Mouse (Mus musculus): ENCODE results near the gene Fam173a. TPM values are rescaled to one million over a fixed set of nuclear protein-coding genes. Genes with fewer than 3 reads are reported as not detected.

Fam173a gene
- polyA plus RNA-seq, 3 experiments from 2014 or later, result 158 to 288 (median 193) TPM

DNA sequence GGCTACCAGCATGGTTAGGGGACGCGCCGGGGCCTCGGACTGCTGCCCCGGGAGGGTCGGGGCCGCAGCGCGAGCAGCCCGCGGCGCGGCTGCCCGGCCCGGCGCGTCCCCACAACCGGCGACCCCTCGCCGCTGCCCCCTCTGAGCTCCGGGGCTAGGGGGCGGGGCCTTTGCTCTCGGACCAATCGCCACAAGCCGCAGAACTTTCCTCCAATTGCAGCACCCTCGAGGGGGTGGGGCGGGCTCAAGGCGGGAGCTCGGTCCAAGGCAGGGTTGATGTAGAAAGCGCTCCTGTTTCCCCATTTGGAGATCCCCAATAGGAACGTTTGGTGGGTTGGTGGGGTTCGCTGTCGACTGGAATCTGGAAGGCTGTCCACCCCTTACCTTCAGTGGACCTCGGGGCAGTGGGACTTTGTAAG, 4.3 kb upstream of the Fam173a start, which contains the start of gene Metrn:
TSS of gene Metrn (minus strand) at position 186 of the 419 bp plus-strand sequence.
- ATAC-seq, result peak; percentile 53

DNA sequence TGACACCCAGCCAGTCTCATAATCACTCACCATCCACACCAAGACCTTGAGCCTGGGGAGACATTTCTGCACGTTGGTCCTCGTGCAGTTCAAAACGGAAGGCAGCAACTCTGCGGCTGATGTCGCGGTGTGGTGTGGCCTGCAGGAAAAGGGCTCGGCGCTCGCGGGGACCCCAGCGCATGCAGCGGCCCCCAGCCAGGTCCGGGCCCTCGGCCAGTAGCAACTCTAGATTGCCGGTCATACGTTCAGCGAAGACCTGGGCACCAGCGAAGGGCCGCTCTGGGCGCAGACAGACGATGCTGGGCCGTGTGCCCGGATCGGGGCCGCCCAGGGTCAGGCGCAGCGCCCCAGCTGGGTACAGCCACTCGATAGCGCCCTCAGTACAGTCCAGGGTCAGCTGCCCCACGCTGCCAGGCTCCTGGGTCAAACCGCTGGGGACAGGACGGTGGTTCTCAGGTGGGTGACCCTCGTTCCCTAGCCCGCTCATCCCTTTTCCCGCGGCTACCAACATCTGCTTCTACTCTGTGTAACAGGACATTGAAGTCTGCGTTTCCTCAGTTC, 3.6 kb upstream of the Fam173a start:
- ATAC-seq, result no peak

DNA sequence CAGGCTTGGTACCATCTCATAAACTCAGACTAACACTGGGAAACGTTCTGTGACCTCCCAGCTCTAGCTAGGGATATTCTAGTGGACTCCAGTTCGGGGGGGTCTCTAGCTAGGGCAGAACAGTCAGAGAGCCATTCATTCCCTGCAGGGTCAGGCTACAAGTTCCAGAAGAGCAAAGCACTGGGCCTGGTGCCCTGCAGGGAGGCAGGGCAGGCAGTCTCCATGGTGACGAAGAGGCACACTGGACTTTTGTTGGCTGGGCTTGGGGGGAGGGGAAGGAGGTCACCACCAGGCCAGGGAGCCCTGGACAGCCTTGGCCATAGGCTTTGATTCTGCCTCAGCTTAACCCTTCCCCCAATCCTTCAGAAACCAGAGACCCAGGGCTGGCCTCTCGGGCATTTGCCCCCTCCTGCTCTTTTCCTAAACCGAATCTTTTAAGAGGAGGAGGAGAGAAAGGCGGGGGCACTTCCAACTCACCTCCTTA, 3.0 kb upstream of the Fam173a start, which contains the start of gene AC134908.4:
TSS of gene AC134908.4 (minus strand) at position 51 of the 484 bp plus-strand sequence.
- no peak for ATAC-seq

DNA sequence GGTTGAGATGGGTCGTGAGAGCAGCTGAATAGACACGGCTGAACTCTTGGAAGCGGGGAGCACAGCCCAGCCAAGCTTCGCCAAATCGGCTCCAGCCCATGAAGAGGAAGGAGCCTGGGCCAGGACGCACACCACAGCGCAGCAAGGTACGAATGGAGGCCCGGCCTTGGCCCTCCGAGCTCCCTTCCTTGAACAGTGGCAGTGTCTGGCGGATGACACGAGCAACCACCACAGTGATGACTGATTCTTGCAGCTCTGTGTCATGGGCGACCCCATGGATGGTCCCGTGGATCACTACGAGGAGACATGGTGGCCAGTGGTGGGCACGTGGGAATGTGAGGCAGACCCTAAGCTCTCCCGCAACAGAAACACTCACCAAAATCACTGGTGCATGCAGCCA, 2.3 kb upstream of the Fam173a start:
- ATAC-seq, result no peak

DNA sequence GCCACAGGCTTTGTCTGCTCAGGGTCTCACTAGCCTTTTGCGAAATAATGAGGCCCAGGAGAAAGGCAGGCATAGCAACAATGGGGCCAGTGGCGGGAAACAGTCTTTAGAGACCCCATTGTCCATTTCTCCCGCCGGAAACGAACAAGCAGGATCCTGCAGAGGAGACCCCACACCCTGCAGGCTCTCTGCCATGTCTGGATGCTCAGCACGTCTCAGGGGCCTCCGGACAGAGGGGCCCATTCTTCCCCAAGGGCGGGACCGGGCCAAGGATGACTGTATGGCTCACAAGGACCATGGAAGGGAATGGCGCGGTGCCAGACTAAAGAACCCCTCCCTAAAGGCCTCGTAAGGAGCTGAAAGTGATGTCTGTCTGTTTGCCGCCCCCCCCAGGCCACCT, 1.5 kb upstream of the Fam173a start:
- ATAC-seq, result no peak

DNA sequence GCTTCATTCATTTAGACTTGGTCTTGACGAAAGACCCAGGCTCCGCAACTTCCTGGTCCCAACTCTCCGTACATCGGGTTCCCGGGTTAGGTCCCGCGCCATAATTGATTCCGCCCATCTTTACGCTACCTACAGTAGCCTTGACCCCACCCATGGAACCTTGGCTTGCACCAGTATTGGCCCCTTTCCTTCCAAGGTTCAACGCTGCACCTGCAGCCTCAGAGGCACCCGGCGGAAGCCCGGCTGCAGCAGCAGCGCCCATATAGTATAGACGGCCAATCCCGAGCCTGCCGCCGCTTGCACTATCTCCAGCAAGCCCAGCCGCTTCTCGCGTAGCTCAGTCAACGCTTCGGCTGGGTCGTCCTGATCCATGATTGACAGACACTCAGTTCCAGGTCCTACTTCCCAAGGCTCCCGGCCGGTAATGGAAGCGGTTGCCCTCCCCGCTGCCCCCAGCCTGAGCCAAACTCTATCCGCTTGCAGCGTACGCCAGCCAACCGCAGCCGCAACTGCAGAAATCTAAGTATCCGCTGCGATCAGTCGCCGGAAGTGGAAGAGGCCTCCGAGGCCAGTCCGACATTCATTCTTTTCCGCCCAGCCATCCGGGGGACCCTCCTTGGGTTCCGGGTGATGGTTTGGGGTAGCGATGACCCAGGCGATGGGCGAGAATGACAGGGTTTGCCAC, 716 bp downstream of the Fam173a start:
- ATAC-seq, result peak; percentile 63

DNA sequence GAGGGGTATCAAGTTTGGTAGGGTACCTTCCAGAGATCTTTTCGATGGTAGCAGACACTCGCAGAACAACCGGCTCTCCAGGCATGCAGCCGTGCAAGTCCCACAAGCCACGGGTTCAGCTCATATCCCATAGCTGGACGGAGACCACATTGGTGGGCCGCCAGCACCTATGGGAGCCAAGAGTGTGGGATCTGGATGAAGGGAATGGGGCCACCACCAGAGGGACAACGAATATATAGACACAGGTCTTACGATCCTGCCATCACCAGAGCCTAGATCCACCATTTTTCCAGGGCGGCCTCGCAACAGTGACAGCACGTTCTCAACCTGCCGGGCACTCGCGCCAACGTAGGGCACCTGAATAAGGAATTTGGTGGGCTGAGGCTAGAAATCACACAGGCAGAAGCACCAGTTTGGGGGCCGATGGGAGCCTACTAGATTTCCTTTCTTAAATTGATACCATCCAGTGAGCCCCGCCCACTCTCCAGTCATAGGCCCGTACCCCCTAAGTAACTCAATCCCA, 1.3 kb downstream of the Fam173a start:
- ATAC-seq, result no peak

DNA sequence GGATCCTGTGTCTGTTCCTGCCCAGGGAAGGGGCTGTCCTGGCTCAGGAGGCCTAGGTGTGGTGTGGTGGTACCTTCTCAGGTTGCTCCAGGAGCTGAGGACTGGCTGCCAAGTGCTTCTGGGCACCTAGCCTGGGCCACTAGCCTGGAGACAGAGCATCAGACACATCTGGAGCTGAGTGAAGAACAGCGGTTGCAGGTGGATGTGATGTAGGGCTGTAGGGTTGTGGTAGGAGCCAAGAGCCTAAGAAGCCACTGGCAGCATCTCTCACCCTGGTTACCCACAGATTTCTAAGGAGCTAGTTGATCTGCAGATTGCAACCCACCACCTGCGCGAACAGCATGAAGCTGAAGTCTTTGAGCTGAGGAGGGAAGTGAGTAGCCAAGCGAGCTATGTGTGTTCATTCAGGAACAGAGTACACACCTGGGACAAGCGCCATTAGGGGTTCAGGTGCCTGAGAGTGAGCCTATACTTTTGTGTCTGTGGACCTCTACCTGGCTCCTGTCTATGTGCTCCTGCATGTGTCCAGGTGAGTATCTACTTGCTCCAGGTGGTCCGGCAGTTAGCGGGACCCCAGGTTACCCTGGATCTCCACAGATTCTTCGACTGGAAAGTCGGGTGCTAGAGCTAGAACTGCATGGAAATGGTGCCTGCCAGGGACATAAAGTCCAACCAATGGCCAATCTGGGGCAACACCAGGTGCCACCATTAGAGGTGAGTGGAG, 5.8 kb downstream of the Fam173a start:
- ATAC-seq, result no peak

DNA sequence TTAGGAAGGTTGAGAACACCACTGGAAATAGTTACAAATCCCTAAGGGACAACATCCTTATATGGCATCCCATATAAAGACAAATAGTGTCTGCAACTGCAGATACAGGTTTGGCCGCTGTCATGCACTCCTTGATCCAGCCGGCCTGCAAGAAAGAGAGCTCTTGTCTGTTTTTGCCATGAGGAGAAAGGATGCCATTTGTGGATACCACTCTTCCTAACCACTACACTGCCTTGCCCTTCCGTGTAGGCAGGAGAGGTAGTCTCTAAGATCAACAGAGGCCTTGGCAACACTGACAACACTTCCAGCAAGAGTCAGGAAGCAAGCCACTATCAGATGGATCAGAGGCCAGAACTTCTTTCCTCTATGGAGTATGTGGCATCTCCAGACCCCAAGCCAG, 6.4 kb downstream of the Fam173a start, which contains the start of gene Ccdc78:
TSS of gene Ccdc78 (plus strand) at position 301 of the 400 bp plus-strand sequence.
- no peak for ATAC-seq

DNA sequence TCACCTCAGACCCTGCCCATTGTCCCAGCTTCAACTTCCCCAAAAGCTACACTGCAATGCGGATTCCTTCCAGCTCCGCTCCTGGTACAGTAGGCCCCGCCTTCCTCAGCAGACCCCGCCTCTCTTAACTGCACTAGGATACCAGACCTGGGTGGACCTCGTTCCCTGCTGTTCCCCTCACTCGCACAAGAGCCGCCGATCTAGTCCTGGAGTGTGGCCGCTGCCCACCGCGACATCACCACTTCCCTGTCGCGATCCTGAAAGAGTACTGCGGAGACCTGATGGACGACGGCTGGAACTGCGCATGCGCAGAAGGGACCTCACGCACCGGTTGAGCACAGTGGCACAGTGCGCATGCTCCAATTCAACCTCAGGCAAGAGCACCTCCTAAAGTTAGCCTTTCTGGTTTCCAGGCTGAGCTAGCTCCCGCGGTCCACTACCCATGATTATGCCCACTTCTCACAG, 7.4 kb downstream of the Fam173a start, which contains the start of gene Haghl:
TSS of gene Haghl (minus strand) at position 393 of the 465 bp plus-strand sequence.
- peak; percentile 88 for ATAC-seq

DNA sequence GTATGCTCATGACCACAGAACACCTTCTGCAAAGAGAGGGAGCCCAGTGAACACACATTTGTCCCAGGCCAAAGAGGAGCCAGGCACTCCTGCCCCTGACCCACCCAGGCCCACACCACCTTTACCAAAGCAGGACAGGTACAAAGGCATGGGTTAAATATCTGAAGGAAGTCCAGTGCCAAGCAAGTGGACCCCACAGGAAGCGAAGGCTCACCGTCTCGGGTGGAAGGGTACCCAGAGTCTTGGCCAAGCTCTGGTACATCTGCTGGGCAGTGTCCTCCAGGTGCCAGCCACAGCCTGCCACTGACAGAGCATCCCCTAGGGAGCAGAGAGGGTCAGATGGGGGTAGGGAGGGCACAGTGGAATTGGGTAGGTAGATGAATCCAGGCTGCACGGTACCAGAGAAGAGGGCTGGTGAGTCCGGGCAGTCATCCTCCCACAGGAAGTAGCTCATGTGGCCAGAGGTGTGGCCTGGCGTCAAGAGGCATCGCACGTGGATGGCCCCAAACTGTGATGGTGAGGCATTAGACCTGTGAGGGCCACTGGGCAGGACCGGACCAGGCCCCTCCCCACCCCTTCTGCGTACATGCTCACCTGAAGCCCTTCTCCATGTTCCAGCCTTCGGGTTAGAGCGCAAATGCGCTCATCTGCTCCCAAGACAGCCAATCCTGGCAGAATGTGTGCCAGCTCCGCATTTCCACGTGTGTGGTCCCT, 8.7 kb downstream of the Fam173a start:
- ATAC-seq, result no peak

DNA sequence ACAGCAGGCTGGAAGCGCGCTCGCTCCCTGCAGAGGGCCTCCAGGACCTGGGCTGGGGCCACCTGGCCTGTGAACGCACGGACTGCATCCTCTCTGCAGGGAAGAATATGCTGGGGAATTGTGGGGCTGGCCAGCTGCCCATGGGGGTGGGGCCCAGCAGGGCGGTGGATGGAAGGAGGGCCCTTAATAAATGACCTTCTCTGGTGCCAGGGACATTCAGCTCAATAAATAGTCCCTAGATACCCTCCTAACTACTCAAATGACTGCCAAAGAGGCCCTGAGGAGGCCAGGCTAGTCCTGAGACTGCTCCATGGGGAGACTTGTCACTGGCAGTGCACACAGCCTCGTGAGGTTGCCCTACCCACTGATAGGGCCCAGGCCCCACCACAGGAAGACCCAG, 9.6 kb downstream of the Fam173a start:
- ATAC-seq, result no peak

DNA sequence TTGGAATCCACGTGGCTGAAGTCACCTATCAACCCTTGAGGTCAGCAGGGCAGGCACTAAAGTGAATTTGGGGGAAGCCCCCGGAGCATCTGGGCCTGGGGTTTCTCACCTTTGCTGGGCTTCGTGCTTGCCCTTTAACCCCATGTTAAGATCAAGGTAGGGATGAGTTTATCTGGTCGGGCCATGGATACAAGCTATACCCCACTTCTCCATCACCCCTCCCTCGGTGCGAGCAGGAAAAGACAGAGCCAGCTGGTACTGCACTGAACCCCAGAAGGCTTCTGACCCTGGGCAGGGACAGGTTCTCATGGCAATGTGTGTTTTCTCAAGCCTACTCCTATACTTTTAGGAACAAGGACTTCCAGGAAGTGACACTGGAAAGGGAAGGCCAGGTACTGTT, 11.4 kb downstream of the Fam173a start:
- ATAC-seq, result no peak

DNA sequence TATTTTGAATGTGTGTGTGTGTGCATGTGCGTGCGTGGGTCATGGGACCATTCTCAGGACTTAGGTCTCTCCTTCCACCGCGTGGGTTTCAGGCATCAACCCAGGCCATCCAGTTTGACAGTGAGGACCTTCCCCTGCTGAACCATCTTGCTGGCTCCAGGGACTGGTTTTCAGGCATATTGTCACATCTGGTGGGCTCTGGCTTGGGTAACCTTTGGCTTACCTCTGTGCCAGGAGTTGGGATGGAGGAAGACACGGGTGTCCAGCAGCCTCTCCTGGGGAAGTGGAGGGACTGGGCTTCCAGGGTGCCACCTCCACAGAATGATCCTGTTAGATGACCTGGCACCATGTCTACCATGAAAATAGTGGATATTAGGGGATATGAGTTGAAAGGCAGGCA, 14.8 kb downstream of the Fam173a start:
- no peak for ATAC-seq

DNA sequence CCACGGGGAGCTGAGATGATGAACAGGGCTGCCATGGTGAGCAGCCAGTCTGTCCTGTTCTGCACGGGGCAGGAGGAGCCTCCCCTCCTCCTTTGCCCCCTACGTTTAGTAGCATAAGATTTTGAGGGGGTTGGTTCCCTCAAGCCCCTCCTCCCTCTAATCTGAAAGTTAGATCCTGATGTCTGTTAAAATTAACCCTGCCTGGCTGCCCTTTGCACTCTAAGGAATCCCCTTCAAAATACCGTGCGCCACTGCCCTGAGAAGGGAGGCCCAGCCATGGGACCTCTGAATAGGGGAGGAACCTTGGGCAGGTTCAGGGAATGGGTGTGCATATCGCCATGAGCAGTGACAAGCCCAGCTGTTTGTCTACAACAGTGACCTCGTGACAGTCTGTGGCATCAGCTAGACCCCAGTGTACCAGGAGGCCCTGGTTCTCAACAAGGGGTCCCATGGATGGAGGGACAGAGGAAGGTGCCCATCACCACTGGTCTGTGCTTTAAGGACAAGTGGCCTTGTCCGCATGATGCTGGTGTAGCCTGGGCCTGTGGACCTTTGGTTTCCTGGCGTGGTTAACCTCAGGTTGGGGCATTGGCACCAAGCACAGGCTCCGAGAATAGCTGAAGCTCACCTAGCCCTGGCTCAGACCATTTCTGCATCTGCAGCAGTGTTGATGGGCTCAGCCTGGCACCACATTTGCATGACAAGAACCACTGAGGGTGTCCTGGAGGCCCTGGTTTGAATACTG, 17.2 kb downstream of the Fam173a start:
- ATAC-seq, result no peak

DNA sequence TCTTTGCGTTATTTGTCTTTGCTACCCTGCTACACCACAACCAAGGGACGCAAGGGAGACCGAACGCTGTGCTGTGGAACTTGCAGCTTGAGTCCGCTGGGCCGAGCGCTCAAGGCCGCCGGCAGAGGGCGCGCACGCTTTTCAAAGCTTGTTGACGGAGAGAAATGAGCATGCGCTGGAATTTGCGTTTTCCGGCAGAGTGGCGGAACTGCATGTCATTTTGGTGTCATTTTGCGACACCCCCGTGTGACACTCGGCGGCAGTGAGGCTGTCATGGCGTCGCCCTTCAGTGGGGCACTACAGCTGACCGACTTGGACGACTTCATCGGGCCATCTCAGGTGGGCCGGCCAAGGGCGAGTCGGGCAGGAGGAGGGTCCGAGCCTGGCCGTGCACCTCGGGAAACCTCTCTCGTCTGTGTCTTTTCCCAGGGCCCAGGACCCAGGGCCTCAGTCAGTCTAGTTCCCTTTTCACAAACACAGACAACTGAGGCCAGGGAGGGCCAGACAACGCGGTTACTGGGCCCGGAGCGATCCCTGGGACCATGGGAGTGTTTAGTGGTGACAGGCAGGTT, 19.1 kb downstream of the Fam173a start, which contains the start of gene Narfl:
TSS of gene Narfl (plus strand) at position 228 of the 572 bp plus-strand sequence.
- ATAC-seq, result peak; percentile 91

DNA sequence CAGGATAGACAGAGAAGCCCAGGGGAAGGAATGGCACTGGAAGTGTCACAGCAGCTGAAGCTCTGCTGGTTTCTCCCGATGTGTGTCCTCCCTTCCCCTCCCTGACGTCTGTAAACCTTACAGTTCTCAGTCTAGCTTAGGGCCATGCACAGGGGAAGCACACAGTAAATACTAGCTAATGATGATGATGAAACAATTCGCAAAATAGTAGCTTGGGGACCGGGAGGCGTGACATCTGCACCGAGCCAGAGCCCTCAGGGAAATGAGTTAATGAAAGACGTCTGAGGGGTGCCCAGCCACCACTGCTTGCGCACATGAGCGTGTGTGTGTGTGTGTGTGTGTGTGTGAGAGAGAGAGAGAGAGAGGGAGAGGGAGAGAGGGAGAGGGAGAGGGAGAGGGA, 23.4 kb downstream of the Fam173a start:
- no peak for ATAC-seq

DNA sequence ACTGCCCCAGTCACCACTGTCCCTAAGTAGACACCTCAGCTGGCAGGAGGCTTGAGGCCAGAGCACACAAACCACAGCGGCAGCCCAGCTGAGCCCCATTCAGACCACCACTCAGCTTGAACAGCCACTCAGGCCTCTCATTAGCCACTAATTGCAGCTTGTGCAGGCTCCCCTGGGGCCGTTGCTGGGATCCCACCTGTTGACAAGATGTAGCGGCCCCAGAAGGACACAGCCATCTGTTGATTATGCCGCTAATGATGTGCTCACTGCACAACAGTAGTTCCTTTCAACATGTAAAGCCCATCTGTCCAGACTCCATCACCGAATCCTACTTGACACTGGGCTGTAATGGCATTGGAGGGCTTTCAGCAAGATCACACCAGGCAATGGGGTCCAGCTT, 26.8 kb downstream of the Fam173a start:
- no peak for ATAC-seq

DNA sequence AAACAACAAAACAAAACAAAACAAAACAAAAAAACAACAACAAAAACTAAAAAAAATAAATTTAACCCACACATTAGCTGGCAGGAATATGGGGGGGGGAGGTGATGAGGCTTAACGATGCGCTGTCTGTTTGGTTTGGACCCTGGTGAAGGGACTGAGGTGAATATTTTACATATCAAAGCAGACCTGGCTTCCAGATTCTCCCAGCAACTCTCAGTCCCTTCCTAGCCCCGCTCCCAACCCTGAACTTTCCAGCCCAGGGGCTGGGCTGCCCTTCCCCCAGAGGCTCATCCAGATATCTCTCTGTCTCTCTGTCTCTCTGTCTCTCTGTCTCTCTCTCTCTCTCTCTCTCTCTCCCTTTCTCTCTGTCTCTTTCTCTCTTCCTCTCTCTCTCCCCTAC, 30.1 kb downstream of the Fam173a start:
- no peak for ATAC-seq

DNA sequence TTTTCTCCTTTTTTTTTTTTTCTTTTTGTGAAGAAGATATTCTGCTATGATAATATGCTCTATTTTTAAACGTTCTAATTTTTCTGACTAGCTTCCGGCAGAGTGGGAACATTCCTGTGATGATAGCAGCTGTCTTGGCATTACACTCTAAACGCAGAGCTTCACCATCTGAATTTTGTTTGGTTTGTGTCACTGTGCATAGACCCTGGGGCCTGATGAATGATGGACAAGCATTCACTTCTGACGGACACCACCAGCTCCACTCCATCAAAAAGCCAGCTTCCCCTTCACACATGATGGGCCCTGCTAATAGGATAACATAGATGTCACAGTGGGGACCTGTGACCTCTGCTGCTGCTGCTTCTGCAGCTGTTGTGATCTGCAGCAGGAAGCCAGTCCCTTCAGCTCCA, 31.1 kb downstream of the Fam173a start:
- ATAC-seq, result no peak

DNA sequence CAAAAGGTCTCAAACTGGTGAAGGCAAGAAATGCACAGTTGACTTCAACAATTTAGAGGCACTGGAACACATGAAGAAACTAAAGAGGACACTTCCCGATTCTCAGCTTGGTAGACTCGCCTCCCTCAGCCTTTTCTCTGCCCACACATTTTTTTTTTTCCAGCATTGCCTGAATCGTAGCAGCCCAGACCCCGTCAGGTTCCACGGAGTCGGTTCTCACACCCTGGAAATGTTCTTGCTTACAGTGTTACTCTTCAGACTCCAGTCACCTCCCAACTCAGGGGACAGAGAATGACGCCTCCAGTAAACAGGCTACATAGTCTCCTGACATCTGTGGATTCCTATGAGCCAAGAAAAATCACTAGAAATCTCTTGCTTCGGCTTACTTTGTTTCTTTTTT, 32.6 kb downstream of the Fam173a start:
- ATAC-seq, result no peak
